Mouse (Mus musculus) mesoderm, embryonic 11.5 days (tissue): ENCODE measurements around the gene Casq2.
A peak's percentile ranks its signal among the peaks of the same experiment; 100 is the strongest.

Experiments
- DNase-seq: peaks from one replicate; pipeline ENCODE4 v3.0.0-alpha.2; 2012; ENCODE audit warnings: low read depth, low spot score

Gene Casq2

GRCm38 (mm10) chr3:102135389-102136113 lies 49.3 kb downstream of the Casq2 start:
- no peak for DNase-seq

- DNase-seq, result no peak
Measured at GRCm38 (mm10) chr3:102137158-102137557, 50.9 kb downstream of the Casq2 start.

- no peak for DNase-seq
Measured at GRCm38 (mm10) chr3:102138899-102139298, 52.7 kb downstream of the Casq2 start.

GRCm38 (mm10) chr3:102140606-102141005 lies 54.4 kb downstream of the Casq2 start:
- no peak for DNase-seq

- DNase-seq, result no peak
Measured at GRCm38 (mm10) chr3:102141451-102141850, 55.2 kb downstream of the Casq2 start.

GRCm38 (mm10) chr3:102141893-102142292 lies 55.7 kb downstream of the Casq2 start:
- no peak for DNase-seq

- no peak for DNase-seq
Measured at GRCm38 (mm10) chr3:102142947-102143346, 56.7 kb downstream of the Casq2 start.

- DNase-seq, result no peak
Measured at GRCm38 (mm10) chr3:102143536-102143935, 57.3 kb downstream of the Casq2 start.

- DNase-seq, result no peak
Measured at GRCm38 (mm10) chr3:102144401-102144800, 58.2 kb downstream of the Casq2 start.

GRCm38 (mm10) chr3:102145645-102146386 lies 59.6 kb downstream of the Casq2 start:
- peak; percentile 41 for DNase-seq

- no peak for DNase-seq
Measured at GRCm38 (mm10) chr3:102146428-102146827, 60.2 kb downstream of the Casq2 start.

GRCm38 (mm10) chr3:102147189-102147588 lies 61.0 kb downstream of the Casq2 start:
- DNase-seq, result no peak

- DNase-seq, result peak; percentile 61
Measured at GRCm38 (mm10) chr3:102149941-102150340, 63.7 kb downstream of the Casq2 start.

GRCm38 (mm10) chr3:102151850-102152249 lies 65.6 kb downstream of the Casq2 start:
- DNase-seq, result no peak

GRCm38 (mm10) chr3:102152471-102152870 lies 66.3 kb downstream of the Casq2 start:
- no peak for DNase-seq

- peak; percentile 45 for DNase-seq
Measured at GRCm38 (mm10) chr3:102152872-102153271, 66.7 kb downstream of the Casq2 start.

GRCm38 (mm10) chr3:102154107-102154506 lies 67.9 kb downstream of the Casq2 start:
- DNase-seq, result no peak

- no peak for DNase-seq
Measured at GRCm38 (mm10) chr3:102156737-102157136, 70.5 kb downstream of the Casq2 start.

- no peak for DNase-seq
Measured at GRCm38 (mm10) chr3:102157652-102158051, 71.4 kb downstream of the Casq2 start.

GRCm38 (mm10) chr3:102158759-102159422 lies 72.7 kb downstream of the Casq2 start:
- DNase-seq, result no peak

- no peak for DNase-seq
Measured at GRCm38 (mm10) chr3:102159423-102160325, 73.5 kb downstream of the Casq2 start.
